Mouse (Mus musculus) liver, embryonic 14.5 days (tissue): ENCODE results near the gene Pcolce2.

Experiments used
- CTCF ChIP-seq: IDR thresholded peaks from 2 replicates; pipeline ENCODE4 v1.5.1; 2016; ENCODE audit warnings: antibody characterized with exemption, low read depth, control low read depth
- EP300 ChIP-seq: IDR thresholded peaks from 2 replicates; pipeline ENCODE4 v1.6.1; 2016; ENCODE audit warnings: antibody characterized with exemption, low read depth

DNA sequence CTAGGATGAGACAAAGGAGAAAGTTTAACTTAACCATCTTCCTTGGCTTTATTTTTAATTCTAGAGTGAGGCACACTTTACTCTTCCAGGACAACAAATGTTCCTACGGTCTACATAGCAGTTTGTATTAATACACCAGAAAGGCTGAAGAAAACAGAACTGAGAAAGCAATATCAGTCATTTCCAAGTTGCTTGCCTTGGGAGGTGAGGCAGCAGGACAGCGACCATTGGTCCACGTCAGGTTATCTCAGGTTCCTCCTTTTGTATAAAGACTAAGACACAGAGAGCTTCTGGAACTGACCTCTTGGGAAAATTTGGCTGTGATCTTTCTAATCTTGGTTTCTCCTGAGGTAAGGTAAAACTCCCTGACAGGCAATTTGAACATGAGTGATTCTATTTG is 34.6 kb upstream of the Pcolce2 start:
- TF ChIP-seq CTCF (no peak), EP300 (no peak)
